Mouse (Mus musculus) kidney, adult 2 months (tissue): ENCODE results near the gene Btbd2.

Experiments used
- CTCF ChIP-seq: fragments of 200-500 bp; conservative IDR thresholded peaks from 2 replicates; pipeline ENCODE4 v1.5.1; 2011; ENCODE audit warnings: low read depth, mild to moderate bottlenecking, control low read depth, low read length, moderate library complexity, mixed read lengths; ENCODE audit not compliant: insufficient read depth, insufficient read length
- POLR2A ChIP-seq: fragments of 200-500 bp; IDR thresholded peaks from one replicate; pipeline ENCODE4 v1.6.1; 2011; ENCODE audit warnings: low read depth, low read length, control low read depth

DNA sequence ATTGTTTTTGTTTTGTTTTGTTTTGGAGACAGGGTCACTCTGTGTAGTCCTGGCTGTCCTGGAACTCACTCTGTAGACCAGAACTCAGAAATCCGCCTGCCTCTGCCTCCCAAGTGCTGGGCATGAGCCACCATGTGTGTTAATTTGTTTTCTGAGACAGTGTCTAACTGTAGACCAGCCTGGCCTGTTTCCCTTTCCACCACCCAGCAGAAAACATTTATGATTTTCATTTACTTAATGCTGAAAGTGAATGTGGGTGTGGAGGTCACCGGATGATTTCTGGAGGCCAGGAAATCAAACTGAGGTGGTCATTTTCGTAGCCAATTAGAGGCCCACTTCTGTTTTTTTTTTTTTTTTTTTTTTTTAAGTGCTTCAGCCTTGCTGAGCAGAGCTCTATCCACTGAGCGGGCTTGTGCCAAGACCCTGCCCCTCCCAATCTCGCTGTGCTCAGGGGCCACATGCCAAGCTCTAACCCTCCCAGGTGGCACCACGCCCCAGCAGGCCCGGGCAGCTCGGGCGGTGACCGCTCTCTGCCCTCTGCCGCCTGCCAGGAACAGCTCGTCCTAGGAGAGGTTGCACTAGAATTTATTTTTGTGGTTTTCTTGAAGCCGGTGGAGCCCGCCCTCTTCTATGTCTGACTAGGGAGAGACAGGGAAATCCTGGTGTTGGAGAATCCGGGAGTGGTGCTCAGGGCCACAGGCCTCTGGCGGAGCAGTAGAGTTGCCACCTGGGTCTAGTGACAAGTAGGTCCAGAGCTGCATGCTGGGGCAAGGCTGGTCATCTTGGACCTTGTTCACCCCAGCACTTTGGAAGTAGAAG is 7.5 kb upstream of the Btbd2 start:
- TF ChIP-seq POLR2A: no peak
- TF ChIP-seq CTCF: no peak
